Mouse (Mus musculus): ENCODE results near the gene Mrps6. TPM values are rescaled to one million over a fixed set of nuclear protein-coding genes. Genes with fewer than 3 reads are reported as not detected.

Mrps6 gene
- total RNA-seq (2021): 79.7 and 82.5 TPM in 2 replicates
- long read RNA-seq, experiment 1, transcript Mrps6-201 (3 exons, 846 nt): major isoform, 88 of 93 reads
- long read RNA-seq, experiment 1, partial matches to known transcripts: 1 of 93 reads
- long read RNA-seq, experiment 1, other reads (novel, unspliced or antisense): 4 of 93 reads
- long read RNA-seq, experiment 2, transcript Mrps6-201 (3 exons, 846 nt): major isoform, 80 of 87 reads
- long read RNA-seq, experiment 2, partial matches to known transcripts: 4 of 87 reads
- long read RNA-seq, experiment 2, other reads (novel, unspliced or antisense): 2 of 87 reads

DNA sequence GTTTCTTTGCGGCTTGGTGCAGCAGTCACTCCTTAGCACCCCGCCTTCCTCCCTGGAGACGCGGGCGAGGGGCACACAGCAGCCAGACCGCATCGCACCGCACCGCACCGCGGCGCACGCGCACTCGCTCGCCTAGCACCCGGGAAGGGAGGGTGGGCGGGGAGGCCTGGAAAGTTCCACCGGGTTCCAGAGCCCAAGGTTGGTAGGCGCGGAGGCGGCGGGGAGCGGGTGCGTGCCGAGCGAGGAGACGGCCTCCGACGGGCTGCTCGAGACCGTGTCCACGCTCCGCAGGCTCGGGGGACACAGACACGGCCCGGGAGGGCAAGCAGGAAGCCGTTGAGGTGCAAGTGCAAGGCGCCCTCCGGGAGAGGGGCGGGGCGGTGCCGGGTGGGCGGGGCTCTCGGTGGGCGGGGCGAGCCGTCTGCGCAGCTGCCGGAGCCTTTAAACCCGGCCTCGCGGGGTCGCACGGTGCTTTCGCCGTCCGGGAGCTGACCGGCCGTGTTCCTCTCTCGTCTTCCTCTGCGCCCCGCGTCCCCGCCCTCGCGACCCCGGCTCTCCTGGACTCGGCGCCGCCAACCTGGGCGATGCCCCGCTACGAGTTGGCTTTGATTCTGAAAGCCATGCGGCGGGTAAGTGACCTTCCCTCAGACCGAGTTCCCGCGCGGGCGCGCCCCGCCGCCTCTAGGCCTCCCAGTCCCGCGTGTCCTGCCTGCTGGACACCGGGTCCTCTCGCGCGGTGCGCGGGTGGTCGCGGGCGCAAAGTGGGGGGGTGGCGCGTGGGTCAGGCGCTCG is at the start of gene Mrps6, which contains the start of the genes Gm49711 and Slc5a3:
Gene Mrps6 (plus strand): TSS at position 419 of the 792 bp plus-strand sequence.
Gene Gm49711 (plus strand): TSS at position 465 of the 792 bp plus-strand sequence.
Gene Slc5a3 (plus strand): TSS at position 471 of the 792 bp plus-strand sequence.
- peak; percentile 93 for DNase-seq

DNA sequence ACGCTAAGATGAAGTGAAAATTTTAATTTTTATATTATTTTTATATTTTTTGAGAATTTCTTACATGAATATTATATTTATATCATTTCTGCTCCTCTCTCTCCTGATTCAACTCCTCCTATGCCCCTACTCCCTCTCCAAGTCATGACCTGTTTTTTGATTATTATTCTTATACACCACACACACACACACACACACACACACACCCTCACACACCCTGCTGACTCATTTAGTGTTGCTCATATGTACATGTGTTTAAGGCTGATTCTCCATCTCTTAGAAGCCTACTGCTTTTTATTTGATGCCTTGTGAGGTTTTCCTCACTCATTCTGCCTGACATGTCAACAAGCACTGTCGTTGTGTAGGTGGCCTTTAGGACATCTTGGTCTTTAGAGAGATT is 48.5 kb upstream of the Mrps6 start:
- DNase-seq: no peak

DNA sequence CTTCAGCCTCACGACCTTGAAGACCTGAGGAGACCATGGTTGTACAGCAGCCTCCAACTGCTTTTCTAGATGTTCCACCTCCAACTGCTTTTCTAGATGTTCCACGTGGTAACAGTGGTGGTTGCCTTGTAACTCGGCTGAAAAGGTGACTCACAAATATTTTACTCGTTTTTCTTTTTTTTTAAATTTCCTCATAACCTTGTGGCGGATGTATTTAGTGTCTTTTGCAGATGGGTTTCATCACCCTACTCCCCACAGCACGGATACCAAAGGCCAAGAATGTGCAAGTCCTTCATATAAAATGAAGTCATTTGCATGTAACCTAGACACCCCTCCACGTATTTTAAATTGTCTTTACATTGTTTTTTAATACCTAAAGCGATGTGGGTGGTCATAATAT is 41.3 kb upstream of the Mrps6 start:
- DNase-seq: no peak

DNA sequence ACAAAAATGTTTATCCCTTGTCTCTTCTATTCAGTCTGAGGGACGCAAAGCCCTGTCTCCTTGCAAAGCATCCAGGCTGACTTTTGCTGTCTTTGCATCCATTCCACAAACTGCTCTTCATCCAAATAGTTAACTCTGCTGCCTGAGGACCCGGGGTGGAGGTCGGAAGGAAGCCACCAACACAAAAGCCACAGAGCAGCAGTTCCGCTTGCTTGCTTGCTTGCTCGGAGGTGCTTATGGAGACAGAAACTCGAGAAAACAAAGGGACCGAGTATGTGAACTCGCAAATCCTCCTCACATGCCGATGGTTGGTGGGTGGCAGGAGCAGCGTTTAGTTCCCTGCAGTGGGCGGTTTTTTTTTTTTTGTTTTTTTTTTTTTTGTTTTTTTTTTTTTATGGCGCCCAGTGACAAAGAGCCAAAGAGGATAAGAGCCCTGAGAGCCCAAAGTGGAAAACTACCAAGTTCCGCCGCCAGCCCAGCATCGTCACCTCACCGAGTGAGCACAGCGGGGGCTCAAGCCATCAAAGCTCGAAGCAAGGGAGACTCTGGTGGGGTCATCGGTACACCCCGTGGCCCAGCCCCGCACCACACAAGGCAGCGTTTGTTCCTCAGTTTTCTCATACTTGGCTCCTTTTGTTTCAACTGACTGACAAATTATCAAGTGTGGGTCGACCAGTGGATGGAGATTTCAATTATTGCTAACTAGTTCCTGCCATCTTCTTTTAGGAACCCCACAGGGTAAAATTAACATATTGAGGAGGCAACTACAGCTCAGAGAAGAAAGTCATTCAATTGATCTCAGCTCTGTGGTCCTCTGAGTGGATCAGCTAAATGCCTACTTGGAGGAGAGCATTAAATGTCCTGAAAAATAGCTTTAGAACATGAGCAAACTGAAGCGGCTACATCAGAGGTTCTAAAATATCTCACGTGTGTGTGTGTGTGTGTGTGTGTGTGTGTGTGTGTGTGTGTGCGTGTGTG is 38.6 kb upstream of the Mrps6 start:
- peak; percentile 67 for DNase-seq

DNA sequence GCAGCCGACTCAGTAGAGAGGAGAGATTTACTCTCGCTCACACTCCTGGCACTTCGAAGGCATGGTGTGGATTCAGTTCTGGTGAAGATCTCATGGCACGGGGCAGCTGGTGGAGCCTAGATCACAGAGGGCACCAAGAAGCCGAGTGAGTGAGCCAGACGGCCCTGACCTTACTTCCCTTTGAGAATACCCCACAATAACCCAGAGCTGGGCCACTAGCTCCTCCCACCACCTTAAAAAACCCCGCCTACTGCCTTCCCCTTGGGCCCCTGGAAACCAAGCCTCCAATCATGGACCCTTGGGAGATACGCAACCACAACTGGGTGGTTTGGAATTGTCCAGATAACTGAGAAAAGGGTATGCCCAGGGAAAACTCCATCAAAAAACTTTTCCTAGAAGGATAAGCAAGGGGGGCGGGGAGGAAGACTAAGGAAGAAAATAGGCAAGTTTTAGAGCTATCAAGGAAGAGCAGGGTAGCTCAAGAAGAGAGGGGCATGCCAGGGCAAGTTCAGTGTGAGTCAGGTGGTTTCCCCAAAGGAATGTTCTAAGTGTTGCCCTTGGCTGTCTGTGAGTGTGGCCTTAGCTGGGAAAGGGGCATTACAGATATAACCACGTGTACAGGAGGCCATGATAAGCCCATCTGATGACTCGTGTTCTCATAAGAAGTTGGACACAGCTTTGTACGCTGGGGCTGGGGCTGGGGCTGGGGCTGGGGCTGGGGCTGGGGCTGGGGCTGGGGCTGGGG is 36.2 kb upstream of the Mrps6 start:
- no peak for DNase-seq

DNA sequence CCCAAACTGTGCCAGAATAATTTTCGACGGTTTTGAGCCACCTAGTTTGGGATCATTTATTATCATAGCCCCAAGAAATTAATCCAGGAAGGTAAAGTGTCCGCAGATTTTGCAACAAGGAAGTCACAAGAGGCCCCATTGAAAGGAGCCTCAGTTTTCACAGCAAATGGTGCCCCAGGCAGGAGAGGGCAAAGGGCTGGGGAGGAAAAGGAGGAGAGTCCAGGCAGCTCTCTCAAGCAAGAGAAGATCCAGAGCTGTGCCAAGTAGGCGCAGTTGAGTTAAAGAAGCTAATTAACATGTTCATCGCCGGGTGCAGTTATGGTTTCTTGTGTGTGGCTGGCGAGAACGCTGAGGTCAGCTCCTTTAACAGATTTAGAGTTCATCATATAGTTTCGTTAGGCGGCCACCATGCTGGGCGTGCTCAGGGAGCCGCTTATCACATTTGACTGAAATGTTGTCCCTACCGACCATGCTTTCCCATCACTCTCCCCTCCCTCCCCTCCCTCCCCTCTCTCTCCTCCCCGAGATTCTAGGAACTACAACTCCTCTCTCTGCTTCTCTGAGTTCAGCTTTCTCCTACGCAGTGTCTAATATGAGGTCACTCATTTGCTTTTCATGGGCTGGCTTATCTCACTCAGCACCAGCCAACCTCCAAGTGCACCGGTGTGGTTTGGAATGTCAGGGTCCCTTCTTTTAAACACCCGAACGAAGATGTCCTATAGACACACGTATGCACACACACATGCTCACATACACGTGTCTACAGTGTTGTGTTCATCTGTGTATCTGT is 35.4 kb upstream of the Mrps6 start:
- DNase-seq: no peak

DNA sequence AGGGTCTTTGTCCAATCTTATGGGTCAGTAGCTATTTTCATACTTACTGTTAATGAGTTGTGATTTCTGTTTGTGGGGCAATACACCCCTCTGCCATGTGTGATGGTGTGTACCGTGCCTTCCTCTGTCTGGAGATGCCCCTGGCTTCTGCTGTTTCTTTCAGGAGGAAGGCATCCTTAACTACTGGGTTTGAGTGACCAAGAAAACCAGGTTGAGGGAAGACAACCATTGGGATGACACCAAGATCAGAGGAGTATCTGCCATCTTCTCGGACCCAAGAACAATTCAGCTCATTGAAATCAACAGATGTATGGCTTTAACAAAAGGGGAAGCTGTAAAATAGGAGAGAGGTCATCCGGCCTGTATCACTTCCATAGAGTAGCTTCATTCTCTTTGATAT is 24.8 kb upstream of the Mrps6 start:
- no peak for DNase-seq

DNA sequence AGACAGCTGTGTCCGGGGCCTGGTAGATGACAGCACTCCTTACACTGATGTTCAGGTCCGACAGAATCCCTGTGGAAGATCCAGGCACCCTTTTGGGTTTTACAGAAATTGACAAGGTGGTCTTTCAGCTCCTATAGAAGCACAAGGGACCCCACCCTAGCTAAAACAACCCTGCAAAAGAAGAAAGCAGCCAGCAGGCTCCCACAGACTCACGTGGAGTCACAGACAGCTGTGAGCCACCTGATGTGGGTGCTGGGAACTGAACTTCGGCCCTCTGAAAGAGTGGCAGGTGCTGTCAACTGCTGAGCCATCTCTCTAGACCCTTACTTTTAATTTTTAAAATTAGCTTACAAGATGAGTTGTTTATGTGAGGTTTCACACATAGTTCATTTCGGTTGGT is 23.4 kb upstream of the Mrps6 start:
- DNase-seq: no peak

DNA sequence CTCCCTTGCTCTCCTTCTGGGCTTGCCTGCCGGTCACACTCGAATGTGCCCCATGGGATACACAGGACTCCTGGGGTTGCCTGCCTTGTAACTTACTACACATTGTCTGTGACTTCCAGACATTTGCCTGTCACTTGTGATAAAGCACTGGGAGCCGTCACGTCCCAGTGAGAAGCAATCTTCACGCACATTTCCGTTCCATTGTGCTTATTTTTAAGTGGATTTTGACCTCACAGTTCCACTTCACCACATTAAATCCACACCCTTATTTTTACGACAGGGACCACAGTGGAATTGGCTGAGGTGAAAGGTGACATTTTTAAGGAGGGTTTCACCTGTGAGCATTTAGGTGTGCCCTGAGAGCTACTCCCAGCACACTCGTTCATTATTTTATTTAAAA is 21.4 kb upstream of the Mrps6 start:
- DNase-seq: no peak

DNA sequence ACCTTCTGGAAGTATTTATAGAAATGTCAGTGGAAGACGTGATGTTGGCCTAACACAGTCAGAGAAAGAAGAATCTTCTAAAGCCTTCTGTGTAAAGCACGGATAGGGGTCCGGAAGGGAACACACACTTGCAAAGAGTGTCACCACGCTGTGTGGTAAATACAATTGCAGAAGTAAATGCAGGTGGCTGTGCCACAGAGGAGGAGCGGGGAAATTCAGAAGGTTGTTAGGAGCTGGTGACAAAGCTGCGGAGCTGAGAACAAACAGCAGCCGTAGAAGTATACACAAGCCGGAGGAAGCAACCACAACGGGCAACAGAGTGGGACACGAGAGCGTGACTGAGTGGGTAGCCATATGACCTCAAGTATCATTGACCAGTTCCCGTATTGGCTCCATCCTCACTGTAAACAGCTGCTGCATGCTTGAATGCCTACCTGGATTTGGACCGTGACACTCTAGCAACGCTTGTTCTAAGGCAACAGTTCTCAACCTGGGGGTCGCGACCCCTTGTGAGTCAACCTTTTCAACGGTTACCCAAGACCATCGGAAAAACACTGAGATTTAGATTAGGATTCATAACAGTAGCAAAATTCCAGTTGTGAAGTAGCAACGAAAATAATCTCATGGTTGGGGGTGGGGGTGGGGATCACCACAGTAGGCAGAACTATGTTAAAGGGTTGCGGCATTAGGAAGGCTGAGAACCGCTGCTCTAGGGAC is 20.0 kb upstream of the Mrps6 start:
- DNase-seq: no peak

DNA sequence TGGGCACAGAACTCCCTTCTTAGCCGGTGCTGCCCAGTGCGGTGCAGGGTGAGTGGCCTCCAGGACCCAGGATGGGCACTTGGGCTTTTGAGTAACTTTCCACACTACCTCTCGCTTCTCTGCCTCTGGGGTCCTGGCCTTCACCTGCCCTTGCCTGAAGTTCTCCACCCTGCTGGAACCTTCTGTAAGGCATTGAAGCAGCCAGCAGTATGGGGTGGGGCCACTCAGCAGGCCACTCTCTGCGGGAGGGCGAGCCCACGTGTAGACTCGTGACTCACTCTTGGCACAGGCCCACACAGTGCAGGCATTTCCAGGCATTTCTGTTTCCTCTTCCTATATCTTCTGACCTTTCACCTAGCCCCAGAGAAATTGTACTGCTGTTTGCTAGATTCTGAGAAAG is 18.6 kb upstream of the Mrps6 start:
- DNase-seq: no peak

DNA sequence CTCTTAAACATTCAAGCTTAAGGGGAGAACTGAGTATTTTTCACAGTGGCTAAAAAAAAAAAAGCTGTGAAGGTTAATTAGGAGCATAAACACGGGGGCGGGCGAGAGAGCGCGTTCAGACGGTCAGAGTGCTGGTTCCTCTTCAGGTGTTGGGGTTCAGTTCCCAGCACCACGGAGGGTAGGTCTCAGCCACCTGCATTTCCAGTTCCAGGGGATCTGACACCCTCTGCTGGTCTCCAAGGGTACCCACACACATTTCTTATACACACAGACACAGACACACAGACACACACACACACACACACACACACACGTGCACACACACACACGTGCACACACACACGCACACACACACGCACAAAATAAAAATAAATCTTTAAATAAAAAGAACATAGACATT is 18.1 kb upstream of the Mrps6 start:
- DNase-seq: no peak

DNA sequence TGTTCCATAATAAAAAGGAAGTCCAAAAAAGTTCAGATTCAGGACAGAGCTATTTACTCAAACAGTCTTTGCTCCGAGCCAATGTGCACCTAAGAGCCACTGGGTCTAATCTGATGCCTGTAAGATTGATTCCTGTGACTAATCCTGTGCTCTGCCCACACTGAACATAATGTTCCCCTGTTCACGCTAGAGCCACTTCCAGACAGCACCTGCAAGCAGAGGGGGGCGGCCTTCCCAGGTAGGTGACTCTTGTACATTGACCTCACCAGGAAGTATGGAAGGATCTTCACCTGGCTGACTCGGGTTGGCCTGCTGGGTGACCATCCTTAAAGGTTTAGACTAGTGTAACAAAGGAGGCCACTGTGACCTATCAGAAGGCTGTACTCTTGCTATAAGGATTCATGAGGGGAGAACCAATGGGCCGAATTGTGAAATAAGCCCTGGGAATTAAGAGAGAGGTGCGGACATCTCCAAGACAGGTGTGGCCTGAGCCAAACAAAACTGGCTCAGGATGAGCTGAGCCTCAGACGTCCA is 6.2 kb upstream of the Mrps6 start:
- no peak for DNase-seq

DNA sequence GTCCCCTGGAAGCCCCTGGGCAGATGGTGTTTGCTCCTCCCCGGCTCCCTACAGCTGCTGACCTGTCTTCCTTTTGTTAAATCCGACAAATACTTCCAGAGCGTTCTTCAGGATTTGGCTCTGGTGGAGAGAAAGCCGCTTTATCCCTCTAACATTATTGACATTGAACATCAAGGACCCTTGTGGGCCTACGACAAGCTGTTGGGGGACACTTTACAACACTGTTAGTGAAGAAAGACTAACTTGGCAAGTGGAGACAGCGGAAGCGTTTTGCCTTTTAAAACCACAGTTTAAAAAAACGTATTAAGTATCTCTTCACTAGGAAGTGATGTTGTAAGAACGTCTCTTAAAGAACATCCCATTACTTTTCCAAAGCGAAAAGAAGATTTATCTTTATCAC is 5.5 kb upstream of the Mrps6 start:
- no peak for DNase-seq

DNA sequence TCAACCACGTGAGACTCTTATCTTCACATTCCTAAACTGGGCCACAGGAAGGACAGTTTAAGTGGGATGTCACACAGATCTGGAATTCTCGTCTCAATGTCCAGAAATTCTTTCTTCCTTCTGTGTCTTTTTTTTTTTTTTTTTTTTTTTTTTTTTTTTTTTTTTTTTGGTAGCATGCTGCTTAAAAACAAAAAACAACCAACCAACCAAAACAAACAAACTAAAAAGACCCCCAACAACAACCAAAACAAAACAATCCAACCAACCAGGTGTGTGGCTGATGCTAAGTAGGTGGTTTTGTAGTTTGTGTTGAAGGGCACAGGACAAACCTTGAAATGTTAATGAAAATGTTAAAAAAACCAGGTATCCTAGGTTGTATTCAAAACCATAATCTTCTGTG is 1.4 kb upstream of the Mrps6 start:
- DNase-seq: no peak

DNA sequence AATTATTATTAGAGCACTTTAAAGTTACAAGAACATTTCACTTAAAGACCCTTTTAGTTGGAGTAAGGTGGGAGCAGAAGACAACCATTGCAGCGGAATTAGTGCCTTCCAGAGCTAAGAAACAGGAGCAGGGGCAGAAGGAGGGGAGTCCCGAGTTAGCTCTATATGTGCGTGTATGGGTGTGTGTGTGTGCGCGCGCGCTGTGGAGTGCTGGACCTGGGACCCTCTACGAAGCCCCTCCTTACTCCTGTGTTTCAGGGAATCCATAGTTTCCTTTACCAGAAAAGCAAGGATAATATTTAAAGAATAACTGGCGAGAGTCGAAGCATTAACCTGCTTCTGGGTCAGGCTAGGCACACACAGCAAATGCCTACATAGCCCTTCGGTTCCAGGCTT is 616 bp upstream of the Mrps6 start:
- DNase-seq: no peak

DNA sequence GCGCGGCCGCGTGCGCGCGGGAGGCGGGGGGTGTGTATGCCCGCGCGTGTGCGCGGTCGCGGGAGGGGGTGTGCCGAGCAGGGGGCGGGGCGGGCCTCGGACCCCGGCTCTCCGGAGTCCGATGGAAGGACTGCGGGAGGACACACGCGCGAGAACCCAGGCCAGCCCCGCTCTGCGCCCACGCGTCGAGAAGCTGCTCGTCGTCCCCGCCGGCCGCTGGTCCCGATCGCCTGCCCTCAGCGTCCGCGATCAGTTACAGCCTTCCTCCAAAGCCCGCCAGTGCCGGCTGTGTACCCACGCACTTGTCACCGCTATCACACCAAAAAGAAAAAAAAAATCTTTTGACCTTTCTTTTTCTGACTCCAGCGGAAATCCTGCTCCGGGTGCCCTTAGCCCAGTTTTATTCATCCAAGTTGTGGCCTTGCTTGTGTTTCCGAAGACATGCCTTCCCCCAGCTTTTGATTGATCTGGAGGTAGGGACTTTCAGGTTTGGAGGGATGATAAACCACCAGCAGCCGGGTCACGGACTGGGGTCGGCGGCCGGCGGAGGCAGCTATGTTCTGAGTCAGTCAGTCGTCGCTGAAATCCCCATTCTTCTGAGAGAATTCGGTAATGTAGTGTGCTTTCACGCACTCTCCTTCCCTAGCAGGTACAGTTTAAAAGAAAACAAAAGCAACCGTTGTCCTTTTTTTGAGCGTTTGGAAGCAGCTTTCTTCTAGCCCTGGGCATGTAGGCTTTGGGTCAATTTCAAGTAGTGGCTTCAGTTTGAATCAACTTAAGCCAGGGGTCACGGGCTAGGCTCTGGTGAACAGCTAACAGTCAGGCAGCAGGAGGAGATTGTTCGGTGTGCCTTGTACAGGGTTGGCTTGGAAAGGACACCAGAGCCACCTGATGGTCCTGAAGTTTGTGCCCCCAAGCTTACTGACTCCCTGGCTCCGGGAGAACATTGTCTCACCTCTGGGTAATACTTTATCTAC is 862 bp downstream of the Mrps6 start:
- peak; percentile 64 for DNase-seq

DNA sequence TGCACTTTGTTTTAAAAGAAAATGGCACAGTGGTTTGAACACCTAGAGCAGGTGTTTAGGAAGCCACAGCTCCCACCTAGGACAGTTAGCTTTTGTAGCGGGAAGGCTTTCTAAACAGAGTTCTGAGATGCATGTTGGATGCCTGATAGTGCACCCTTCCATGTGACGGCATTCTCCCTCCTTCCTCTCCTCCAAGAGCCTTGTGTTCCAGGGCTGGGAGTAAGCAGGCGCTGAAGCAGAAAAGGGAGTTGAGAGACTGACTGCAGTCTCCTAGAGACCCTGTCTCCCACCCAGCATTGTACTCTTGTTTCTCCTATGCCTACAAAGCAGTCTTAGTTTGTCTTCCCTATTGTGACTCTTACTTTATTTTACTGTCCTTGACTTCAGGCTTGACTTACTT is 2.1 kb downstream of the Mrps6 start:
- DNase-seq: no peak

DNA sequence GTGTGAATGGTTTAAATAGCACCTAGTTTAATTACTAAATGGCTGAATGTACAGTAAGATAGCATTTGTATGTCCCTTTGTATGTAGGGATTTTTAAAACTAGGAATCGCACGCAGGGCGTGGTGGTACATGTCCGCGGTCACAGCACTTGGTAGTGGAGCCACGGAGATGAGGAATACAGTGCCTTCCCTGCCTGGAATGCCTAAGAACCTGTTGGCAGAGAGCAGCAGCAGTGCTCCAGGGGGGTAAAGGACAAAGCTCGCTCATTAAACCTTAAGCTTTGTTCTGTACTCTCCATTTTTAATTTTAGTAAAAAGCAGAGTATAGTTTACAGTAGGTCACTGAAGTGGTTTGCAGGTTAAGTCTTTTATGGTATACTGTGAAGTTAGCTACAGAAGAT is 3.5 kb downstream of the Mrps6 start:
- DNase-seq: no peak
